Mouse (Mus musculus) spleen, adult 2 months (tissue): Measurements from ENCODE around the gene Acvr1.

Experiments used
- CTCF ChIP-seq: fragments of 200-500 bp; IDR thresholded peaks from 2 replicates; pipeline ENCODE4 v1.5.1; 2011; ENCODE audit warnings: mild to moderate bottlenecking, inconsistent platforms; ENCODE audit not compliant: insufficient read depth, insufficient read length, insufficient replicate concordance; ENCODE audit errors: extremely low read depth
- POLR2A ChIP-seq: fragments of 200-500 bp; IDR thresholded peaks from 2 replicates; pipeline ENCODE4 v1.6.1; 2011; ENCODE audit warnings: low read depth, low read length, inconsistent platforms

GRCm38 (mm10) chr2:58567066-58567810 is at the start of gene Acvr1, which contains the start of gene Upp2:
- TF ChIP-seq POLR2A = no peak
- no peak for TF ChIP-seq CTCF
